Mouse (Mus musculus): Measurements from ENCODE around the gene Cage1.

Gene Cage1

DNA sequence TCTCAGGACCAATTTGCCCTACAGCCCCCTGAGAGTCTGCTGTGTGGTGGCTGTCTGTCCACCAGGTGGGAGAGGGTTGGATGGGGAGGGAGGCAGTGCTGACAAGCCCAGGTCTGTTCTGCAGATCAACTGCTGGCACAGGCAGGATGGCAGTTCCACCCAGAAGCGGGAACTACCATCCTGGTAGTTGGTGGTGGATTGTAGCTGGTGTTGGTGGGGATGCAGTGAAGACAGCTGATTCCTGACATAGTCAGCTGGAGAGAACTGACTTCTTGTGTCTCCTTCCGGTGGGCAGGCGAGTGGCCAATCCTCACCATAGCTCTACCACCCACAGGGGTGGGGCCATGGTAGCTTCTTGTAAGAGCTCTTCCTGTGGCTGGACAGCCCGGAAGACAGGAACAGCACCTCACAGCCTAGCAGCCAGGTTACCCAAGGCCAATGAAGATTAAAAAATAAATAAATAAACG, 26.4 kb downstream of the Cage1 start:
- no peak for DNase-seq (ENCODE audit: low spot score)

DNA sequence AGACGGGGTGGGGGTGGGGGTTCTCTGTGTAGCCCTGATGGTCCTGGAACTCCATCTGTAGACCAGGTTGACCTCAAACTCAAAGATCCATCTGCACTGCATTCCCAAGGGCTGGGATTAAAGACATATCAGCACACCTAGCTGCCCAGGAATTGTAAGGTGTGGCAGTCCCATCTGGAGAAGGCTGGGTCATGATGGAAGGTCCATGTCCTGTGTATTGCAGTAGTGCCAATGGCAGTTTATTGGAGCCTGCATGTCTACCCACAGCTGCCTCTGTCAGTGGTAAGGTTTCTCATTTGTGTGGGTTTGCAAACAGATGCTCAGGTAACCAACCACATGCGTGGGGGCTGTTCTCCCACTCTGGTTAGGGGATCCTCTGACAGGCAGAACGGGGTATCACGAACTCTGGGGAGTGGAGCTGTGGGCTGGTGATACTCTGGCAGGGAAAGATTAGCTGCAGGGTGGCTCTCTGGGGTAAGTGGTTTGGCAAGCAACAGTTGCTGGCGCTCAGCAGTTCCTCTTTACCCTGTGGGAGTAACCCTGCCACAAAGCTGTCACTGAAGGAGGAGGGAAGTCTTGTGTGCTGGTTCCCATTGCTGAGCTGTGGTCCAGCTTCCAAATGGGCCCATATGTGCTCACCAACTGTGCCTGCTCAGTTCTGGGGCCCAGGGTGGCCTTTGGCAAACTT, 27.0 kb downstream of the Cage1 start:
- DNase-seq (ENCODE audit: low spot score), result no peak

- no peak for DNase-seq (ENCODE audit: low spot score)
Observed at GRCm38 (mm10) chr13:38007972-38008371, 28.9 kb downstream of the Cage1 start.

DNA sequence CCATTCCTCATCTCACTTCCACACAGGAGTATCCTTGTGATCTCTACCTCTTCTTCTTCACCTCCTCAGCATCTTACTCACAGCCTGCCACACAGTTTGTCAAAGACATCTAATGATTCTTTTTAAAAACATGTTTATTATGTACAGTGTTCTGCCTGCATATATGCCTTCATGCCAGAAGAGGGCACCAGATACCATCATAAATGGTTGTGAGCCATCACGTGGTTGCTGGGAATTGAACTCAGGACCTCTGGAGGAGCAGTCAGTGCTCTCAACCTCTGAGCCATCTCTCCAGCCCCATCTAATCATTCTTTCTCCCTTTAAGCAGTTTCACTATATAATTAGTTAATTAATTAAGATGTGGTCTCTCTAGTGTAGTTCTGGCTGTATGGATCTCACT, 34.4 kb downstream of the Cage1 start:
- DNase-seq (ENCODE audit: low spot score), result no peak

DNA sequence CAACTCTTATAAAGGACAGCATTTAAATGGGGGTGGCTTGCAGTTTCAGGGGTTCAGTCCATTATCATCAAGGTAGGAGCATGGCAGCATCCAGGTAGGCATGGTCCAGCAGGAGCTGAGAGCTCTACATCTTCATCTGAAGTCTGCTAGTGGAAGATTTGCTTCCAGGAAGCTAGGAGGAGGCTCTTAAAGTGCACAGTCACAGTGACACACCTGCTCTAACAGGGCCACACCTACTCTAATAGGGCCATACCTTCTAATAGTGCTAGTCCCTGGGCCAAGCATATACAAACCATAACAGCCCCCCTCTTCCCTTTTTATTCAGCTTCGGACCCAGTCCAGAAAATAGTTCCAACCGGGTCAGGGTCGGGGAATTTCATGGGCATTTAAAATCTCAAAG, 37.2 kb downstream of the Cage1 start:
- DNase-seq (ENCODE audit: low spot score), result no peak

DNA sequence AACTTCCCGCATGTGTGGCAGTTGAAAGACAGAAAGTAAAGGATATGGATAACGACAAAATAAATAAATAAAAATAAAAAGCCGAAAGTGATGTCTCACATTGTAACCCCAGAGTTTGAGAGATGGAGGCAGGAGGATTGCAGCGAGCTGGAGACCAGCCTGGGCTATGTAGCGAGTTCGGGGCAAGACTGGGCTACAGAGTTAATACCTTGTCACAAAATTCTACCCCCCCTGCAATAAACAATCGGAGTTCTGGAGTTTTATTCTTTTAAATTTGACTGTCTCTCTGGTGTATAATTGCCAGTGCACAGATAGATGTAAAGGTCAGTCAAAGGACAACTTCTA, 42.5 kb downstream of the Cage1 start:
- DNase-seq (ENCODE audit: low spot score), result no peak

GRCm38 (mm10) chr13:37993704-37994404, 43.0 kb downstream of the Cage1 start, which contains the start of gene Ssr1:
Gene Ssr1 (minus strand): TSS chr13:37994217.
- DNase-seq (ENCODE audit: low spot score), result peak; percentile 98

GRCm38 (mm10) chr13:37993376-37993703, 43.5 kb downstream of the Cage1 start:
- DNase-seq (ENCODE audit: low spot score), result no peak

DNA sequence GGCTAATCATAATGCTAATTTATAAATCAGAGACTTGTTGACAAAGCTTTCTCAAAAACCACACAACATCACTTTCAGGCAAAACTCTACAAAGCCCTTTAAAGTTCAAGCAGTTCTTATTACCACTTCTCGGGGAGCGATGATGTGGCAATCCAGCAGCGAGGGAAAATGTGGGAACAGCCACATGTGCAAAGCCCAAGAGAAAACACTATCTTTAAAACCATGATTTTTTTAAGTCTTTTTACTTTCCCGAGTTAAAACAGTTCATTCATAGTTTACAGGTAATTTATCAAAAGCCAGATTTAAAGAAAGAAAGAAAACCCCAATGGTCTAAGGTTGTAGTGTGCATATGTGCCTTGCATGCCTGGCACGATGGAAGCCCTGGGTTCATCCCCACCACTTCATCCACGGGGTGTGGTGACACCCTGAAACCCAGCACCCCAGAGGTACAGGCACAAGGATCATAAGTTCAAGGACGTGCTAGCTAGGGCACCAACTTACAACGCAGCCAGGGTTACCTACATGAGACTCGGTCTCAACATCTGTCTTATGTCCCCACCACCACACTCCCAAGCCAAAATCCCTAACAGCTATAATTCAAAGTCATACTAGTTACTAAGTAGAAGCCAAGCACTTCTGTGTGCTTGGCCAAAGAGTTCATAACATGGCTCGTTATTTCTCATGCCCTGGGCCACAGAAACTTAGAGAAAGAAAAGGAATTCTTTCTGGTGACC, 44.1 kb downstream of the Cage1 start:
- DNase-seq (ENCODE audit: low spot score), result peak; percentile 45

GRCm38 (mm10) chr13:37989701-37990100, 47.2 kb downstream of the Cage1 start:
- DNase-seq (ENCODE audit: low spot score), result no peak

- DNase-seq (ENCODE audit: low spot score), result no peak
Observed at GRCm38 (mm10) chr13:37986166-37986565, 50.7 kb downstream of the Cage1 start.

- no peak for DNase-seq (ENCODE audit: low spot score)
Observed at GRCm38 (mm10) chr13:37981063-37981462, 55.8 kb downstream of the Cage1 start.

DNA sequence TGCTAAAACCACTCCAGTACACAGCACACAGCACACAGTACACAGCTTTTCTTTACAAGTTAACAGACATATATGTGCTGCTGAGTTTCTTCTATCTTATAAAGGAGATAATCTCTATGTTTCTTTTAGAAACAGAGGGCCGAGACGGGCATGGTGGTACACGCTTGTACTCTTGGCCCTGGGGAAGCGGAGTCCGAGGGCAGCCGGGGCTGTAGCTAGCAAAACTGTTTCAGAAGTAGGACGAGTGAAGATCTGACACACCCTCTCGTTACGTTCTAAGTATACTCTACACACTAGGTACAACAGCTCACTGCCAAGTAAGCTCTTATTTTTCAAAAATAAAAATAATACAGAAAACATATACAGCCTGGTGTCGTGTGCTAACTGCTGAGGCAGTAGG, 56.5 kb downstream of the Cage1 start:
- no peak for DNase-seq (ENCODE audit: low spot score)

DNA sequence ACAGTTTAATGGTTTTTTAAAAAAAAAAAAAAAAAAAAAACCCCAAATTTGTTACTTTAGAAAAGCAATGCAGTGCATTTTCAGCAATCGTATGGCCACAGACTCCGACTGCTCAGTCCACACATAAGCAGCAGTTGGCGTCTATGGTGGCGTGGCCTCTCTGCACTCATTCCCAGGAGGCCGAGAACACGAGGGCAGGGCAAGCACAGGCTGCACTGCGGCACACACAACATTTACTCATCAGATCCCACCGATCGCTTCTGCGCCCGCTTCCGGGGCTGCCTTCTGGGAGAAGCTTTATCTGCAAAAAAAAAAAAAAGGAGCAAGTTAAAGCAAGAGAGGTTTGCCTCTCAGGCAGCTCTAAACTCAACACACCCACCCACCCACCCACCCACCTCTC, 57.4 kb downstream of the Cage1 start:
- no peak for DNase-seq (ENCODE audit: low spot score)

DNA sequence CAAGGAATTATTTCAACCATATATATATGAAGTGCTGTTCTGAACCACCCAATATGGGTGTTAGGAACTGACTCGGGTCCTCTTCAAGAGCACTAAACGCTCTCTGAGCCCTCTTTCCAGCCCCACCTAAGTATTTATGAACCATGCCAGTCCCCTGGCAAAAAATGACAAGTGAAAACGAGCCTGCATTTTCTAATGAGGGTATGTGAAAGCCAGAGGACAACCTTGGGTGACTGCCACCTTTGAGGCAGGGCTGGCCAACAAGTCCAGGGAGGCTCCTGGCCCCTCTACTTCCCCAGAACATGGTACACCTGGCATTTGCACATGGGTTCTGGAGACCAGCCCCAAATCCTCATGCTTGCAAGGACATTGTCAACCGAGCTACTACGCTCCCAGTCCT, 62.1 kb downstream of the Cage1 start:
- DNase-seq (ENCODE audit: low spot score), result no peak

DNA sequence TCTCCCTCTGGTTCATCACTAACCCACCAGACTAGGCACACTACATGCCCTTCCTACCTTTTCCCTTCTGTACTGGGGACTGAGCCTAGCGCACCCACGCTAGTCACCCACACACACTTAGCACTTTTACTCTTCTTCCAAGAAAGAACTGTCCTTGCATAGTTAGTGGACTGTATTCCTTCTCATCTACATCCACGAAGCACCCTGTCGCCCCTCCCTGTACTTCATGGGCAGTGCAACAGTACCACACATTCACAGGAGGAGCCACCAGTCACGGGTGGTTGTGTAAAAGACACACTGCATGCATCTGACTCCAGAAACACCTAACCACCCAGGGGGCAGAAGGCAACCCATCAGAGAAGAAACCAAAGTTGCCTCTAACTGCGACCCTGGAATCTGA, 62.8 kb downstream of the Cage1 start:
- no peak for DNase-seq (ENCODE audit: low spot score)

- DNase-seq (ENCODE audit: low spot score), result no peak
Observed at GRCm38 (mm10) chr13:37970887-37971530, 65.9 kb downstream of the Cage1 start.

GRCm38 (mm10) chr13:37969988-37970387, 66.9 kb downstream of the Cage1 start:
- no peak for DNase-seq (ENCODE audit: low spot score)

DNA sequence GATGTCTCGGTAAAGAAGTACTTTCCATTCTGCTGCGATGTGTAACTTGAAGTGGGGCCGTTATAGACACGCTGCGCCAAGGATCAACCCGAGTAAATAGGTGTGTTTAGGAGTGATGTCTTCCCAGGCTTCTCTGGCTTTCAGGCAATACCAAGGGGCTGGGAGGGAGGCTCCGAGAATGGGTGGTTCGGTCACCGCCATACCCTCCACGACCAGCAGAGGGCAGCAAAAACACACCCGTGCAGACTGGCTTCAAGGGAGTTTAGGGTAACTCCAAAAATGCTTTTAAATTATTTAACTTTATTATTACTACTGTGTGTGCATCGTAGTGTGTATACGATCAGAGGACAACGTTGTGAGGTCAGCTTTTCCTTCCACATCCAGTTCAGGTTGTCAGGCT, 67.5 kb downstream of the Cage1 start:
- DNase-seq (ENCODE audit: low spot score), result peak; percentile 89

DNA sequence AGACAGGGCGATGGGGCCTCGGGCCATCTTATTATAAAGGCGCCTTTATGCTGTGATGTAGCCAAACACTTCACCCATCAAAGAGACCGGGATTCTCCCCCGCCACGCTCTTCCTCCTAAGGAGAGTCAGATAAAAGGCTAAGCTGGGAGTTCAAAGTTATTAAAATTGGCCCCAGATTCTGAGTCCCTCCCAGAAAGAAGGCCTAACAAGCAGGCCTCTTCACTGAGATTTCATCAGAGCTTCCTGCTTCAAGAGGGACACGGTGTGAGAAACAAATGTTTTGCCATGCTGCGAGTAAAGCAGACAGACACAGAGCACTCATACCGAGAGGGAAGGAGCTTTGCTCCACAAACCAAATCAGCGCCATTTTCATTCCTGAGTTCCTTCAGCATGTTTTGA, 69.3 kb downstream of the Cage1 start:
- peak; percentile 32 for DNase-seq (ENCODE audit: low spot score)

GRCm38 (mm10) chr13:37967052-37967437, 69.8 kb downstream of the Cage1 start:
- peak; percentile 70 for DNase-seq (ENCODE audit: low spot score)

DNA sequence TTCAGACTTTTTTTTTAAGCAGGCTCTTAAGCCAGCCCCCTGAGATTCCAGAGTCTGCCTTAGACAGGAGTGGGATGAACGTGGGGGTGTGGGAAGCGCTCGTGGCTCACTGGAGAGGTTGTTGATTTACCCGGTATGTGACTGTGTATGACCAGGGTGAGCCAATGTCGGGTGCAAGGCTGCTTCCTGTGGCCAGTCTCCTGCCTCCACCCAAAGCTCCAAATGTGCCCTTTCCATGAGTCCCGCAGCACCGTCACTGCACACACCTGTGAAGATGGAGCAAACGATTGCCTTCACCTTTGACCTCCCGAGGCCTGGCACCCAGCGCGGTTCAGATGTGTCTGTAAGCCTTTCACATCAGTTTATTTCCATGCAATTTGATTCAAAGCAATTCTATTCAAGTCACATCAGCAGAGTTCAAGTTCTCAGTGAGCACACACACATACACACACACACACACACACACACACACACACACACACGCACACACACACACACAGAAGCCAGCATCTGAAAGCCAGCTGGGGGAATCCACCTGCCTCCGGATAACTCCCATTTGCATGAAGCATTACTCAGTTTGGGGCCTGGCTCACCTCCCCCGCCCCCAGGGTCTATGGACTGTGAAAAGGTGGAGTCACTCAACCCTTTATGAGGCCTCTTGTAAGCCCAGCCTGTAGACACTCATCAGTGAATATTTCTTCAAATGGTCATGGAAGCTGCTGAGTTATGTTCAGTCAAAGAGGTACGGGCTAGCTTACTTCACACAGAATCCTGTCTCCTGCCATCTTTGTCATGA, 70.4 kb downstream of the Cage1 start:
- peak; percentile 23 for DNase-seq (ENCODE audit: low spot score)

Data from embryo, embryonic 10.5 days (tissue).